27 mouse cellular contexts compared by ENCODE assay signal in the genomic region with DNA sequence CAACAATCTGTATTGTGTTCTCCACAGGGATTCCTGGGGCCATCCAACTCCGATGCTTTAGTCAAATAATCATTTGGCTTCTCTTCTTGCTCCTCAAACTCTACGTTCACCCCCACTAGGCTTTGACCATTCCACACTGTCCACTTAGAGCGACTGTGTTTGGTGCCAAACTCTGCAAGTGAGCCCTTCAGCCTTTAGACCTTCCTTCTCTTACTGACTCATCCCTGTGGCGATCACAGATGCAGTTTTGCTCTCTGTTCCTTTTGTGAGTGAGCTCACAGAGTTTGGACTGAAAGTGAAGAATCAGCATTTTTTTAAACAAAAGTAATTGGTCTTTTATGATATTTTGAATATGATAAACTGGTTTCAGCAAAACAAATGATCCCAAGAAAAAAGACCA.
DNase-seq lines count a peak whose midpoint lies in the region; ATAC-seq and TF ChIP-seq lines count a peak whose summit lies in the region.
"Had no signal": no experiment of that assay in that cellular context is flagged by ENCODE, and none has a peak within 500 bp of the region (broad histone marks: within the 10 kb centered on the region; RNA-seq: fewer than 3 reads in every experiment).

No protein-coding gene starts in this region.

- no peak overlapping the region for H3K27ac ChIP-seq in forebrain, embryonic 15.5 days (replicated peaks)
- H3K27ac ChIP-seq: embryonic facial prominence, embryonic 12.5 days; forebrain, embryonic 10.5 days; heart, embryonic 13.5 days; hindbrain, embryonic 13.5 days; hindbrain, postnatal 0 days had no signal

- no peaks in the 10 kb centered on the region for H3K27me3 ChIP-seq in forebrain, embryonic 15.5 days
- H3K27me3 ChIP-seq: embryonic facial prominence, embryonic 12.5 days; heart, embryonic 13.5 days; hindbrain, embryonic 13.5 days; Patski had no signal

- no peaks in the 10 kb centered on the region for H3K4me1 ChIP-seq in forebrain, embryonic 15.5 days
- H3K4me1 ChIP-seq: embryonic facial prominence, embryonic 12.5 days; forebrain, embryonic 10.5 days; hindbrain, embryonic 13.5 days had no signal

- ATAC-seq in forebrain, embryonic 15.5 days (replicated peaks) = no peak
- no peak for ATAC-seq in erythroid progenitor cell, adult 5-6 weeks (replicated peaks; ENCODE audit: low FRiP score, poor library complexity, severe bottlenecking)
- ATAC-seq: activated CD4-positive, CD25-positive, alpha-beta regulatory T cell, adult 4 months; CD4-positive, CD25-positive, alpha-beta regulatory T cell, adult 4 months; forebrain, embryonic 14.5 days; hindbrain, postnatal 0 days; Patski had no signal

- 87% methylated on average over 4 of the region's 4 CpGs for WGBS in forebrain, embryonic 15.5 days

- DNase-seq in heart, adult 18-20 months = peak; percentile 14 to 23
- no peak for DNase-seq in heart, postnatal 14 days
- peak; percentile 11 for DNase-seq in kidney, postnatal 14 days
- DNase-seq in kidney, postnatal 10 days = no peak
- DNase-seq in Muller cell, postnatal 12 days (ENCODE audit: inconsistent ontology term) = peak; percentile 25
- DNase-seq in brain, embryonic 14.5 days (ENCODE audit: low read depth) = peak; percentile 28
- DNase-seq: adrenal gland, adult 2 months; adrenal gland, postnatal 25 days; B cell, adult 2 months; cerebellum, adult 11 months; cerebellum, adult 8-10 months; cerebellum, postnatal 14 days; embryo, embryonic 11 days; gastrocnemius, postnatal 10 days; kidney, adult 11 months had no signal

- intact Hi-C loops in heart, postnatal 14 days (cut with DNase I) = no loop called here

- H3K9ac ChIP-seq in forebrain, embryonic 15.5 days (replicated peaks) = no peak overlapping the region
- H3K9ac ChIP-seq: embryonic facial prominence, embryonic 12.5 days; heart, embryonic 13.5 days; hindbrain, embryonic 13.5 days had no signal

- no peak overlapping the region for H3K4me2 ChIP-seq in forebrain, embryonic 15.5 days (replicated peaks)
- H3K4me2 ChIP-seq: embryonic facial prominence, embryonic 12.5 days; heart, embryonic 13.5 days; hindbrain, embryonic 13.5 days had no signal

- no peak overlapping the region for H3K4me3 ChIP-seq in forebrain, embryonic 15.5 days
- H3K4me3 ChIP-seq: embryonic facial prominence, embryonic 12.5 days; forebrain, embryonic 10.5 days; heart, embryonic 13.5 days; hindbrain, embryonic 13.5 days had no signal

- no peaks in the 10 kb centered on the region for H3K9me3 ChIP-seq in forebrain, embryonic 15.5 days
- H3K9me3 ChIP-seq: embryonic facial prominence, embryonic 12.5 days; forebrain, embryonic 10.5 days; heart, embryonic 13.5 days; hindbrain, embryonic 13.5 days had no signal

- no peak for TF ChIP-seq POLR2A in brain, embryonic 14.5 days (IDR thresholded peaks at IDR 0.05; ENCODE audit: borderline replicate concordance, extremely low read depth, insufficient read depth, insufficient read length, poor library complexity, severe bottlenecking)

- no peaks in the 10 kb centered on the region for H3K36me3 ChIP-seq in forebrain, embryonic 15.5 days
- H3K36me3 ChIP-seq: embryonic facial prominence, embryonic 12.5 days; forebrain, embryonic 10.5 days; G1E; heart, embryonic 13.5 days; hindbrain, embryonic 13.5 days had no signal

- TF ChIP-seq CTCF in brain, embryonic 14.5 days (IDR thresholded peaks at IDR 0.05; ENCODE audit: borderline replicate concordance, extremely low read depth, insufficient read depth, insufficient read length) = no peak

Comparison
In these comparisons a context has a peak if more than half of its experiments do, and no peak if none do; other contexts are left out.
1. DNase-seq: peak in heart, adult 18-20 months (2 of 2), kidney, postnatal 14 days (single experiment), Muller cell, postnatal 12 days (single experiment) and brain, embryonic 14.5 days (single experiment); none in heart, postnatal 14 days (0 of 2) and kidney, postnatal 10 days (single experiment).